Mouse (Mus musculus): Measurements from ENCODE around the gene Sf3a2. TPM values are rescaled to one million over a fixed set of nuclear protein-coding genes. Genes with fewer than 3 reads are reported as not detected.

The Sf3a2 gene
- polyA plus RNA-seq, 1 experiment = 93.1 TPM

DNA sequence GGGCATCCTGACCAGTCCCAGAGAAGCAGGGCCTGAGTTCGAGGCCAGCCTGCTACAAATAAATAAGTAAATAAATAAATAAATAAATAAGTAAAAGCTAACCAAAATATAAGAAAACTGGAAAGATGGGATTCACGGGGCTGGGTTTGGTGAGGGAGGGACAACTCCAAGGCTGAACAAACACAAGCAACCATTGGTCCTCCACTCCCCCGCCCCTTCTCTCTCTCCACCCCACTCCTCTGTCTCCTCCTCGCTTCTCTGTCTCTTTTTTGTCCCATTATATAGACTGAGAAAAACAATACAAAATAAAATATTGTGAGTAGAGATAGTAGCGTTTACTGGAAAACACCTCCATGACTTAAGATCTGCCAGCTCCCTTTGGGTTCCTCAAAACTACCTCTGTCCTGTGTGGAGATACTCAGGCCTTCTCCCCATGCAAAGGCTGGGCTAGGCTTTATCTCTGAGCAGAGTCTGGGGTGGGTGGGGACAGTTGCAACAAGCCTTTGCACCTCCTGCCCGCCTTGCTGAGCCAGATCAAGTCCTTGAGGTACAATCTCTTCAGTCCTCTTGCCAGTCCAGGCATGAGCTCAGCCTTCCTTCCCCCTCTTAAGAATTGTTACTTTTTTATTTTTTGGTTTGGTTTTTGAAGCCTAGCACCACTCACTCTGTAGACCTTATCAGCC lies 20.7 kb downstream of the Sf3a2 start:
- no peak for TF ChIP-seq REST (IDR thresholded peaks at IDR 0.05; ENCODE audit: insufficient read depth, insufficient read length)
- TF ChIP-seq USF1 (IDR thresholded peaks at IDR 0.05; ENCODE audit: low read depth) = no peak
- no peak for TF ChIP-seq POLR2AphosphoS2 (IDR thresholded peaks at IDR 0.05; ENCODE audit: insufficient read length, low read depth)
- TF ChIP-seq SRF (IDR thresholded peaks at IDR 0.05; ENCODE audit: control insufficient read depth, insufficient read length, low read depth) = no peak
- no peak for TF ChIP-seq MYOG (IDR thresholded peaks at IDR 0.05; ENCODE audit: control insufficient read depth in 1 of 3, insufficient read depth in 1 of 3, insufficient read length in 2 of 3, low read depth in 2 of 3)
- no peak for TF ChIP-seq TCF12 (IDR thresholded peaks at IDR 0.05; ENCODE audit: insufficient read depth, poor library complexity, severe bottlenecking)
- no peak for TF ChIP-seq TCF3 (IDR thresholded peaks at IDR 0.05; ENCODE audit: insufficient read length, low read depth)
- no peak for TF ChIP-seq MYOD1 (IDR thresholded peaks at IDR 0.05; ENCODE audit: control insufficient read depth in 1 of 3, insufficient read length in 2 of 3, low read depth in 2 of 3)
- TF ChIP-seq E2F4 (IDR thresholded peaks at IDR 0.05; ENCODE audit: insufficient read depth) = no peak
- no peak for TF ChIP-seq CEBPB (IDR thresholded peaks at IDR 0.05; ENCODE audit: insufficient read depth, poor library complexity, severe bottlenecking)
- no peak overlapping the region for H3K4me2 ChIP-seq (ENCODE audit: low read depth)
- no peaks in the 10 kb centered on the region for H3K27me3 ChIP-seq (ENCODE audit: control insufficient read depth, insufficient read depth, insufficient read length)
- H3K36me3 ChIP-seq (ENCODE audit: control insufficient read depth, insufficient read depth) = no peaks in the 10 kb centered on the region
- no peak overlapping the region for H3ac ChIP-seq (ENCODE audit: control insufficient read depth, insufficient read length)
- H3K79me2 ChIP-seq (ENCODE audit: control insufficient read depth, insufficient read depth) = no peaks in the 10 kb centered on the region
- no peak overlapping the region for H3K4me3 ChIP-seq

DNA sequence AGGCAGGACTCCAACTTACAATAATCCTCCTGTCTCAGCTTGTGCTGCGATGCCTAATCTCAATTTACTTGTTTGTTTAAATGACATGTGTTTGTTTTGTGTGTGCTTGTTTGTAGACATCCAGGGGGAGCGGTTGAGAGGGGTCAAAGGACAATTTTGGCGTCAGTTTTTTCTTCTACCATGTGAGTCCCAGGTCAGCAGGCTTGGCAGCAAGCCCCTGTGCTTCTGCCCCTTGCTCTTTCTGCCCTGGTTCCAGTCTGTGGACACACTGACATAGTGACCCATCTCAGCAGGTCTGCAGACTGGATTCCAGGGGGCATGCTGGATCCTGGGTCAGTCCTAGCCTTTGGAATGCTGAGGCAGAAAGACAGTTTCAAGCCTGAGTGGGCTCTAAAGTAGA lies 21.4 kb downstream of the Sf3a2 start:
- no peak for TF ChIP-seq MAX (IDR thresholded peaks at IDR 0.05; ENCODE audit: low read depth)
- no peak for TF ChIP-seq E2F4 (IDR thresholded peaks at IDR 0.05; ENCODE audit: insufficient read depth)
- H3K4me2 ChIP-seq (ENCODE audit: low read depth) = no peak overlapping the region

DNA sequence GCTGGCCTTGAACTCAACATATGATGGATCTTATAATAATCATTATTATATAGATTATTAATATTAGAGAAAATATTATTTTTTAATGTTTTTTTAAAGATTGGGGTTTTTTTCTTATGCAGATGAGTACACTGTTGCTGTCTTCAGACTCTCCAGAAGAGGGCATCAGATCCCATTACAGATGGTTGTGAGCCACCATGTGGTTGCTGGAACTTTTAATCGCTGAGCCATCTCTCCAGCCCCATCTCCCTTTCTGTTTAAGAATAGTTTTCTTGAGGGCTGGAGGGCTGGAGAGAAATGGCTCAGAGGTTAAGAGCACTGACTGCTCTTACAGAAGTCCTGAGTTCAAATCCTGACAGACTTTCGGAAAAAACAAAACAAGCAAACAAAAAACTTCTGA lies 24.0 kb downstream of the Sf3a2 start:
- Histone ChIP-seq H3K79me2 (ENCODE audit: control insufficient read depth, insufficient read depth) (peaks cover 3% of the 10 kb centered on the region), H3K4me3 (no peak overlapping the region), H3K4me2 (ENCODE audit: low read depth) (no peak overlapping the region), H3K36me3 (ENCODE audit: control insufficient read depth, insufficient read depth) (no peaks in the 10 kb centered on the region), H3ac (ENCODE audit: control insufficient read depth, insufficient read length) (no peak overlapping the region), H3K27me3 (ENCODE audit: control insufficient read depth, insufficient read depth, insufficient read length) (no peaks in the 10 kb centered on the region)
- TF ChIP-seq POLR2A (IDR thresholded peaks at IDR 0.05; ENCODE audit: insufficient read length, low read depth) (no peak), MAX (IDR thresholded peaks at IDR 0.05; ENCODE audit: low read depth) (no peak), CEBPB (IDR thresholded peaks at IDR 0.05; ENCODE audit: insufficient read depth, poor library complexity, severe bottlenecking) (no peak), SRF (IDR thresholded peaks at IDR 0.05; ENCODE audit: control insufficient read depth, insufficient read length, low read depth) (no peak), MYOG (IDR thresholded peaks at IDR 0.05; ENCODE audit: control insufficient read depth in 1 of 3, insufficient read depth in 1 of 3, insufficient read length in 2 of 3, low read depth in 2 of 3) (no peak), POLR2AphosphoS2 (IDR thresholded peaks at IDR 0.05; ENCODE audit: insufficient read length, low read depth) (no peak), TCF12 (IDR thresholded peaks at IDR 0.05; ENCODE audit: insufficient read depth, poor library complexity, severe bottlenecking) (no peak), REST (IDR thresholded peaks at IDR 0.05; ENCODE audit: insufficient read depth, insufficient read length) (no peak), USF1 (IDR thresholded peaks at IDR 0.05; ENCODE audit: low read depth) (no peak)

More for the DNA sequence above, 21.4 kb downstream of the Sf3a2 start:
- H3K27me3 ChIP-seq (ENCODE audit: control insufficient read depth, insufficient read depth, insufficient read length) = no peaks in the 10 kb centered on the region
- no peak overlapping the region for H3K4me3 ChIP-seq
- no peak overlapping the region for H3ac ChIP-seq (ENCODE audit: control insufficient read depth, insufficient read length)
- no peaks in the 10 kb centered on the region for H3K79me2 ChIP-seq (ENCODE audit: control insufficient read depth, insufficient read depth)
- no peaks in the 10 kb centered on the region for H3K36me3 ChIP-seq (ENCODE audit: control insufficient read depth, insufficient read depth)

DNA sequence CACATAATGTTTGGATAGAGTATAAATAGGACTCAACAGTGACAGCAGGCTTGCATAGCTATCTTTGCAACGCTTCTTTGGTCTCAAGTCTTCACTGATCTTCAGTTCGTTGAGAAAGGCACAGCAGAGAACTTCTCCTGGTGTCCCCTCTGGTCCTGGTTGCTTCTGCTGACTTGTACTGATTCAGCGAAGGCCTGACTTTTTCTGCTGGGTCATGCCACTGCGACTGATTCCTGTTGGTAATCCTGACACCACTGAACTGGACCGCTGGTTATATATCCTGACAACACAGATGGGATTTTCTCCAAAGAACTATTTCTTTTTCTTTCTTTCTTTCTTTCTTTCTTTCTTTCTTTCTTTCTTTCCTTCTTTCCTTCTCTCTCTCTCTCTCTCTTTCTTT lies 24.5 kb downstream of the Sf3a2 start:
- no peaks in the 10 kb centered on the region for H3K36me3 ChIP-seq (ENCODE audit: control insufficient read depth, insufficient read depth)
- no peak for TF ChIP-seq SRF (IDR thresholded peaks at IDR 0.05; ENCODE audit: control insufficient read depth, insufficient read length, low read depth)
- no peak for TF ChIP-seq POLR2AphosphoS2 (IDR thresholded peaks at IDR 0.05; ENCODE audit: insufficient read length, low read depth)
- no peak for TF ChIP-seq MYOG (IDR thresholded peaks at IDR 0.05; ENCODE audit: control insufficient read depth in 1 of 3, insufficient read depth in 1 of 3, insufficient read length in 2 of 3, low read depth in 2 of 3)
- TF ChIP-seq TCF3 (IDR thresholded peaks at IDR 0.05; ENCODE audit: insufficient read length, low read depth) = no peak
- TF ChIP-seq POLR2A (IDR thresholded peaks at IDR 0.05; ENCODE audit: insufficient read length, low read depth) = no peak
- H3K79me2 ChIP-seq (ENCODE audit: control insufficient read depth, insufficient read depth) = peaks cover 8% of the 10 kb centered on the region
- no peak overlapping the region for H3K4me2 ChIP-seq (ENCODE audit: low read depth)
- H3ac ChIP-seq (ENCODE audit: control insufficient read depth, insufficient read length) = no peak overlapping the region
- no peaks in the 10 kb centered on the region for H3K27me3 ChIP-seq (ENCODE audit: control insufficient read depth, insufficient read depth, insufficient read length)
- no peak overlapping the region for H3K4me3 ChIP-seq

DNA sequence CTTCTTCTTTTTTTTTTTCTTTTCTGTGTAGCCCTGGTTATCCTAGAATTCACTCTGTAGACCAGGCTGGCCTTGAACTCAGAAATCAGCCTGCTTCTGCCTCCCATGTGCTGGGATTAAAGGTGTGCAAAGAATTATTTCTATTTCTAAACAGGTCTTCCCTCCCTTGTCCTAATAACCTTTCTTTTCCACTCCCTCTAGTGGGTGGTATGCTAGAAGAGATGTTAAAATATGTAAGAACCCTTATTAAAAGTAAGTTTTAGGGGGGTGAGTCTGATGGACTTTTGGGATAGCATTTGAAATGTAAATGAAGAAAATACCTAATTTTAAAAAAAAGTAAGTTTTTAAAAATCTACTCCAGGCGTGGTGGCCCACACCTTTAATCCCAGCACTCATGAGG lies 25.3 kb downstream of the Sf3a2 start:
- peaks cover 16% of the 10 kb centered on the region for H3K79me2 ChIP-seq (ENCODE audit: control insufficient read depth, insufficient read depth)
- no peaks in the 10 kb centered on the region for H3K36me3 ChIP-seq (ENCODE audit: control insufficient read depth, insufficient read depth)
- no peak overlapping the region for H3K4me2 ChIP-seq (ENCODE audit: low read depth)
- no peak overlapping the region for H3ac ChIP-seq (ENCODE audit: control insufficient read depth, insufficient read length)
- TF ChIP-seq POLR2A (IDR thresholded peaks at IDR 0.05; ENCODE audit: insufficient read length, low read depth) (no peak), USF1 (IDR thresholded peaks at IDR 0.05; ENCODE audit: low read depth) (no peak), TCF3 (IDR thresholded peaks at IDR 0.05; ENCODE audit: insufficient read length, low read depth) (no peak), E2F4 (IDR thresholded peaks at IDR 0.05; ENCODE audit: insufficient read depth) (no peak), MYOG (IDR thresholded peaks at IDR 0.05; ENCODE audit: control insufficient read depth in 1 of 3, insufficient read depth in 1 of 3, insufficient read length in 2 of 3, low read depth in 2 of 3) (no peak), TCF12 (IDR thresholded peaks at IDR 0.05; ENCODE audit: insufficient read depth, poor library complexity, severe bottlenecking) (no peak), MAX (IDR thresholded peaks at IDR 0.05; ENCODE audit: low read depth) (no peak), MYOD1 (IDR thresholded peaks at IDR 0.05; ENCODE audit: control insufficient read depth in 1 of 3, insufficient read length in 2 of 3, low read depth in 2 of 3) (no peak), SRF (IDR thresholded peaks at IDR 0.05; ENCODE audit: control insufficient read depth, insufficient read length, low read depth) (no peak)
- H3K4me3 ChIP-seq = no peak overlapping the region
- no peaks in the 10 kb centered on the region for H3K27me3 ChIP-seq (ENCODE audit: control insufficient read depth, insufficient read depth, insufficient read length)
